Mouse (Mus musculus) testis, adult 2 months (tissue): ENCODE measurements at regions not wholly inside any gene's neighbourhood (a gene's known extent, or its start where the extent isn't known, plus 50 kb on each side); places are given as distances from the start of the nearest gene placed in this dataset.

Experiments used
- H3K27ac ChIP-seq: fragments of 200-500 bp; 2 replicates; pipeline ENCODE4 v1.5.1; 2012; ENCODE audit warnings: low read depth, low read length; ENCODE audit not compliant: control insufficient read depth, insufficient read depth
- H3K27me3 ChIP-seq: fragments of 200-500 bp; 2 replicates; pipeline ENCODE4 v1.6.1; 2012; ENCODE audit warnings: mild to moderate bottlenecking, low read length, moderate library complexity; ENCODE audit not compliant: control insufficient read depth, insufficient read depth
- H3K36me3 ChIP-seq: fragments of 200-500 bp; 2 replicates; pipeline ENCODE4 v1.6.1; 2012; ENCODE audit warnings: mild to moderate bottlenecking, low read length; ENCODE audit not compliant: control insufficient read depth, insufficient read depth
- H3K4me1 ChIP-seq: fragments of 200-500 bp; 2 replicates; pipeline ENCODE4 v1.6.1; 2012; ENCODE audit warnings: low read length; ENCODE audit not compliant: control insufficient read depth, insufficient read depth
- H3K4me3 ChIP-seq: fragments of 200-500 bp; 2 replicates; pipeline ENCODE4 v1.5.1; 2012; ENCODE audit warnings: low read depth, mild to moderate bottlenecking, low read length, moderate library complexity, mixed read lengths; ENCODE audit not compliant: control insufficient read depth
- CTCF ChIP-seq: fragments of 200-500 bp; IDR thresholded peaks from 2 replicates; pipeline ENCODE4 v1.5.1; 2012; ENCODE audit warnings: low read depth, mild to moderate bottlenecking, inconsistent platforms, low read length, moderate library complexity; ENCODE audit not compliant: control insufficient read depth, insufficient read depth, insufficient replicate concordance
- POLR2A ChIP-seq: fragments of 200-500 bp; IDR thresholded peaks from 2 replicates; pipeline ENCODE4 v1.6.1; 2012; ENCODE audit warnings: low read depth, mild to moderate bottlenecking, inconsistent platforms, low read length, moderate library complexity; ENCODE audit not compliant: control insufficient read depth

GRCm38 (mm10) chr16:78877941-78878340, 52.8 kb upstream of the Chodl start:
- no peak for TF ChIP-seq POLR2A
- no peak for TF ChIP-seq CTCF
- Histone ChIP-seq H3K27ac (no peak overlapping the region), H3K36me3 (no peaks in the 10 kb centered on the region), H3K27me3 (no peaks in the 10 kb centered on the region), H3K4me1 (no peaks in the 10 kb centered on the region), H3K4me3 (no peak overlapping the region)

DNA sequence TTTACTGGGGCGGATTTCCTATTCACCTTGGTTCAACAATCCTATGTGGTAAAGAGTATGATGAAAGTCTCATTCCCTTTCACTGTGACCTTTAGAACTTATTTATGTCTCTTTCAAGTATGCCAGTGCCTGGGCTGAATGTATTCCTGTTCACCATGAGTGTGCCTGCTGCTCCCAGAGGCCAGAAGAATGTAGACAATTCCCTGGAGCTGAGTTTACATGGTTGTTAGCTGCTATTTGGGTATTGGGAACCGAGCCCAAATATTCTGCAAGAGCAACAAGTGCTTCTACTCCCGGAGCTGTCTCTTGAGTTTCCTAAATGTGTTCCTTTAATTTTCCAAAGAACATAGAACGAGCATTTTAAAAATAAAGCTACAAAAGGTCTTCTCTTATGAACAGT, 71.7 kb upstream of the Chodl start:
- Histone ChIP-seq H3K27ac (no peak overlapping the region), H3K36me3 (no peaks in the 10 kb centered on the region)

GRCm38 (mm10) chr16:78830957-78831356, 99.8 kb upstream of the Chodl start:
- no peaks in the 10 kb centered on the region for H3K4me1 ChIP-seq
- TF ChIP-seq CTCF (no peak), POLR2A (no peak)
- H3K4me3 ChIP-seq, result no peak overlapping the region
- no peaks in the 10 kb centered on the region for H3K27me3 ChIP-seq
- H3K27ac ChIP-seq, result no peak overlapping the region
- H3K36me3 ChIP-seq, result no peaks in the 10 kb centered on the region

More for the DNA sequence above, 71.7 kb upstream of the Chodl start:
- Histone ChIP-seq H3K4me1 (no peaks in the 10 kb centered on the region), H3K4me3 (no peak overlapping the region), H3K27me3 (no peaks in the 10 kb centered on the region)
- TF ChIP-seq CTCF, result no peak
- no peak for TF ChIP-seq POLR2A

GRCm38 (mm10) chr16:78827739-78828138, 103.0 kb upstream of the Chodl start:
- no peak overlapping the region for H3K4me3 ChIP-seq
- no peaks in the 10 kb centered on the region for H3K4me1 ChIP-seq
- no peak for TF ChIP-seq POLR2A
- TF ChIP-seq CTCF, result no peak
- no peaks in the 10 kb centered on the region for H3K27me3 ChIP-seq
- H3K36me3 ChIP-seq, result no peaks in the 10 kb centered on the region
- no peak overlapping the region for H3K27ac ChIP-seq

DNA sequence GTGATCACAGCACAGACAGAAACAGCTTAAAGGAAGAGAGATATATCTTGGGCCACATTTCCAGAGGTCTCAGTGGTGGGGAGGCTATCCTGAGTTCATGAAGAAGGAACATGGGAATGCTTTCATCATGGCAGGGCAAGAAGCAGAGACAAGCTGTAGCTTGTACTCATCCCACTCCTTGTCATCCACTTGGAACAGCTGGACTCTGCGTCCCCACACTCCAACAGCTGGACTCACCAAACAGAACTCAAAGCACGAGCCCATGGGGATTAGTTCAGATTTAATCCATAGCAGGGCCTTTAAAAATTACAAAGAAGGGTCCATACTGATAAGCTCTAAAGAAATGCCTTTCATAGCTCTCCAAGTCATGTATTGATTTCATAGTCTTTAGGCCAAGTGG, 140.7 kb upstream of the Chodl start:
- H3K4me1 ChIP-seq, result no peaks in the 10 kb centered on the region
- TF ChIP-seq POLR2A, result no peak
- no peak for TF ChIP-seq CTCF
- no peak overlapping the region for H3K27ac ChIP-seq
- H3K27me3 ChIP-seq, result no peaks in the 10 kb centered on the region
- no peaks in the 10 kb centered on the region for H3K36me3 ChIP-seq
- H3K4me3 ChIP-seq, result no peak overlapping the region

DNA sequence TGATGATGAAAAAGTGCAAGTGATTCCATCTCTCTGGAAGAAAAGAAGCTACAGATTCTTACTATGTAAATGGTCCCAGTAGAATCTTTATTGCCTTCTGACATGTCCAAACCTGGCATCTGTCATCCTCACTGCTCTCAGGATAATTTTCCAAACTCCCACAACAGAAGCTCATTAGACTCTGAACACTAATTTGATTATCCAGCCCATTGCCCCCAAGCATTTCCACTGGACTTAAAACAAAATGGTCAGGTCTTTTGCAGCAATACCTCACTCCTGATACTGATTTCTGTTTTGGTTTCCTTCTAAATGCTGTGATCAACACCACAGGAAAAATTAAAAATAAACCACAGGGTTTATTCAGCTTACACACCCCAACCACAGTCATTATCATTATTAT, 171.5 kb upstream of the Chodl start:
- no peaks in the 10 kb centered on the region for H3K4me1 ChIP-seq
- no peak overlapping the region for H3K4me3 ChIP-seq
- no peaks in the 10 kb centered on the region for H3K27me3 ChIP-seq
- no peaks in the 10 kb centered on the region for H3K36me3 ChIP-seq
- TF ChIP-seq CTCF (no peak), POLR2A (no peak)
- no peak overlapping the region for H3K27ac ChIP-seq

DNA sequence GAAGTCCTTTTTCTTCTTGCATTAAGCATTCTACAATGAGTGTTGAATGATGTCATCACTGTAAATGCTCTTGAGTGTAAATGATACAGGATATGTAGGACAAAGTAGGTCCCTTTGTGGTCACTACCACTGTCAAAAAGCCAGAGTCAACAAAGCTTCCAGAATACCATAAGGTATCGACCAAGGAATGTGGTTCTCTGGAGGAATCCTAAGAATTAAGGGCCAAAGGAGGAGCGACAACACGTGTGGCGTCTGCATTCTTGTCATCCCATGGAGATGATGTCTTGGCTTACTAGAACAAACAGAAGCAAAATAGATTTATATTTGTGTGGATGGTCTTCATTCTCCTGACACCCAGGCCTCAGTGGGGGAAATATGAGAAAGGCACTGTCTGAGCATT, 161.4 kb upstream of the D16Ertd472e start:
- Histone ChIP-seq H3K4me3 (no peak overlapping the region), H3K27me3 (no peaks in the 10 kb centered on the region)
- TF ChIP-seq CTCF (no peak), POLR2A (no peak)

GRCm38 (mm10) chr16:78730583-78731501, 154.3 kb upstream of the D16Ertd472e start:
- Histone ChIP-seq H3K36me3 (no peaks in the 10 kb centered on the region), H3K27me3 (no peaks in the 10 kb centered on the region), H3K4me3 (no peak overlapping the region), H3K27ac (no peak overlapping the region), H3K4me1 (no peaks in the 10 kb centered on the region)
- TF ChIP-seq CTCF (no peak), POLR2A (no peak)

More for the DNA sequence above, 161.4 kb upstream of the D16Ertd472e start:
- Histone ChIP-seq H3K27ac (no peak overlapping the region), H3K36me3 (no peaks in the 10 kb centered on the region), H3K4me1 (no peaks in the 10 kb centered on the region)
